Mouse (Mus musculus) kidney, adult 2 months (tissue): ENCODE results near the gene Zkscan1. TPM values are rescaled to one million over a fixed set of nuclear protein-coding genes. Genes with fewer than 3 reads are reported as not detected.
A peak's percentile ranks its signal among the peaks of the same experiment; 100 is the strongest.

Experiments
- DNase-seq: peaks from one replicate; pipeline ENCODE4 v3.0.0; 2021
- H3K27ac ChIP-seq: fragments of 200-500 bp; 2 replicates; pipeline ENCODE4 v1.5.1; 2012; ENCODE audit warnings: low read depth, low read length, control low read depth, inconsistent platforms; ENCODE audit not compliant: insufficient read depth
- H3K27me3 ChIP-seq: fragments of 200-500 bp; replicated peaks from 2 replicates; pipeline ENCODE4 v1.6.1; 2012; ENCODE audit warnings: mild to moderate bottlenecking, moderate library complexity, low read length, inconsistent platforms; ENCODE audit not compliant: control insufficient read depth, insufficient read depth
- H3K36me3 ChIP-seq: fragments of 200-500 bp; 2 replicates; pipeline ENCODE4 v1.6.1; 2012; ENCODE audit warnings: mild to moderate bottlenecking, moderate library complexity, low read length, inconsistent platforms; ENCODE audit not compliant: control insufficient read depth, insufficient read depth
- H3K4me1 ChIP-seq: fragments of 200-500 bp; 2 replicates; pipeline ENCODE4 v1.6.1; 2011; ENCODE audit warnings: low read length; ENCODE audit not compliant: control insufficient read depth, insufficient read depth
- H3K4me3 ChIP-seq: fragments of 200-500 bp; 2 replicates; pipeline ENCODE4 v1.5.1; 2011; ENCODE audit warnings: mild to moderate bottlenecking, low read depth, low read length, control low read depth; ENCODE audit not compliant: insufficient read depth
- CTCF ChIP-seq: fragments of 200-500 bp; conservative IDR thresholded peaks from 2 replicates; pipeline ENCODE4 v1.5.1; 2011; ENCODE audit warnings: low read depth, mild to moderate bottlenecking, control low read depth, low read length, moderate library complexity, mixed read lengths; ENCODE audit not compliant: insufficient read depth, insufficient read length
- POLR2A ChIP-seq: fragments of 200-500 bp; IDR thresholded peaks from one replicate; pipeline ENCODE4 v1.6.1; 2011; ENCODE audit warnings: low read depth, low read length, control low read depth
- WGBS: fragments of 180-500 bp; shearing (Covaris S2); methylation state at CpG from one replicate; pipeline ENCODE4 v1.1.7; 2018; 5-methylcytosine and 5-hydroxymethylcytosine counted together
- polyA plus RNA-seq: library from polyadenylated mRNA; depleted of rRNA; stranded (reverse); fragments of >200 nt; gene quantifications from 2 replicates; pipeline ENCODE4 v1.2.3, GENCODE M21; 2012

Zkscan1 gene
- polyA plus RNA-seq, 1 experiment, result 10.2 TPM

DNA sequence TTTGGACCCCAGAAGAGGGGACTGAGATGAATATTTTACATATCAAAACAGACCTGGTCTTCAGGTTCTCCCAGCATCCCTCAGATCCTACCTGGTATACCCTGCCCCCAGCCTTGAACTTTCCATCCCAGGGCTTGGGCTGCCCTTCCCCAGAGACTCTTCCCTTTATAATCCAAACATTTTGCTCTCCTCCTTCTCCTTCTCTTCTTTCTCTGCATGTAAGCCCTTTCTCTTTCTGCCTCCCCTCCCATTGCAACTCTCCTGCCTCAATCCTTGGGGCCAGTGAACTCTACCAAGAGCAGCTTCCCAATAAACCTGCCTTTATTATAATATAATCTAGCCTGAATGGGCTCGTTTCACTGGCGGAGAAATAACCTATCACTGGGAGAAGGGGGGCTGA is 948 bp upstream of the Zkscan1 start:
- Histone ChIP-seq H3K27ac (peak overlapping the region; percentile 16), H3K36me3 (no peaks in the 10 kb centered on the region), H3K27me3 (no peaks in the 10 kb centered on the region), H3K4me3 (no peak overlapping the region), H3K4me1 (peaks cover 21% of the 10 kb centered on the region)
- no peak for DNase-seq
- whole genome bisulfite sequencing, result 89% methylated on average over 2 of the region's 2 CpGs
- no peak for TF ChIP-seq POLR2A
- TF ChIP-seq CTCF, result no peak

DNA sequence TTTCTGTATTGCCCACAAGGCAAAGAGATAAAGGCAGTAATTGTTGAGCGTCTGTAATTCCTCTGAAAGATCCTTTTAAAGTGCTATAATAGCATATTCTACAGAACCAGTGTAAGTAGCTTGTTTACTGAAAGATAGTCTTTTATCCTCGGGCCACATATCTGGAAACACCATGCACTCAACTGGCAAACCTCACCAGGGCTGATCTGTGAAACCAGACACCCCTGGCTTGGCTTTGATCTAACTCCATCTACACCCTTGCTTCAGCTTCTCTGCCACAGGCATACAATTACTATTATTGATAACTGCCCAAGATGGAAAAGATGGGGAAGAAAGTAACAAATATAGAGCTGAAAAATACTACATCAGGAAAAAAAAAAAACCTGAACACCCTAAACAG is 377 bp upstream of the Zkscan1 start:
- Histone ChIP-seq H3K4me3 (peak overlapping the region; percentile 69; the same call in 1 of the 2 replicates), H3K27ac (no peak overlapping the region), H3K27me3 (no peaks in the 10 kb centered on the region), H3K36me3 (no peaks in the 10 kb centered on the region), H3K4me1 (peaks cover 21% of the 10 kb centered on the region)
- no peak for TF ChIP-seq CTCF
- 63% methylated on average over 2 of the region's 2 CpGs for WGBS
- no peak for DNase-seq

- under 1% methylated on average over 18 of the region's 18 CpGs for WGBS
- Histone ChIP-seq H3K27ac (peak overlapping the region; percentile 87), H3K4me3 (peak overlapping the region; percentile 69), H3K36me3 (no peaks in the 10 kb centered on the region), H3K4me1 (peaks cover 18% of the 10 kb centered on the region), H3K27me3 (no peaks in the 10 kb centered on the region)
- no peak for TF ChIP-seq CTCF
- no peak for TF ChIP-seq POLR2A
- DNase-seq, result peak; percentile 38
Measured at GRCm38 (mm10) chr5:138085421-138085911, 582 bp downstream of the Zkscan1 start.

DNA sequence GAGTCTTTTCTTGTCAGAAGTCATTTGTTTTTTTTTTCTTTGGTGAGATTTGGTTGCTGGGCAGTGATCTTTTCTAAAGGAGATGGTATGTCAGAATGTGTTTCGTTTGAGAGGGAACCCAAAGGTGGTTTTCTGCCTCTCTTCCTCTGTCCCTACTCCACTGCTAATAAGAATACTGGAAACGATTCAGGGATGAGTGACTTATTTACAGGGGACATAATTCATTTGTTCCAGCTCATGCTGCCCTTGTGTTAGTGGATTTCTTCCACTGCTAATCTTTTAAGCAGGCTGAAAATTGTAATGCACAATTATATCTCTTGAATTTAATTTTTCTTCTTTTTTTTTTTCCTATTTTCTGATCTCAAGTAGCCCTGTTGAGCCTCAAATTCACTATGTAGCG is 2.0 kb downstream of the Zkscan1 start:
- H3K27me3 ChIP-seq, result no peaks in the 10 kb centered on the region
- 42% methylated on average over 3 of the region's 3 CpGs for WGBS
- TF ChIP-seq CTCF, result no peak
- peak; percentile 12 for TF ChIP-seq POLR2A
- H3K27ac ChIP-seq, result peak overlapping the region; percentile 83
- peaks cover 18% of the 10 kb centered on the region for H3K4me1 ChIP-seq
- no peak overlapping the region for H3K4me3 ChIP-seq
- H3K36me3 ChIP-seq, result no peaks in the 10 kb centered on the region
- peak; percentile 79 for DNase-seq

DNA sequence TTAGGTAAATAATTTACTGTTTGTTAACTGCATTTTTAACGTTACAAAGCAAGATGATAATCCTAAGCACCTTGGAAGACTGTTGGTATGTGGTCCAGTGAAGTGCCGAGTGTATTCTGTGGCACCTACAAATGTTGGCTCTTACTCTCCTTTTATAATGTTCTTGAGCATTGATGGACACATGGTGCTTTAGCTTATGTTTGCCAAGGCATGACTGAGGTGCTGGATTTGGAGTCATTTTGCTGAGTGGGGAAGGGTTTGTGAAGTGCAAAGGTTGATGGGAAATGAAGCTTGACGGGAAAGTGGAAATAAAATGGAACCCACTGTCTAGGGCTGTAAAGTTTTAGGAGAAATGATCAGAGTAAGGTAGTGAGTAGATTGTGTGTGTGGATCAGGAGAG is 3.5 kb downstream of the Zkscan1 start:
- WGBS, result 26% methylated on average over 3 of the region's 3 CpGs
- TF ChIP-seq CTCF (no peak), POLR2A (no peak)
- H3K27ac ChIP-seq, result peak overlapping the region; percentile 100

GRCm38 (mm10) chr5:138089108-138089551 is 4.2 kb downstream of the Zkscan1 start:
- peaks cover under 1% of the 10 kb centered on the region for H3K36me3 ChIP-seq
- peak overlapping the region; percentile 45 for H3K4me3 ChIP-seq
- no peaks in the 10 kb centered on the region for H3K27me3 ChIP-seq
- 35% methylated on average over 6 of the region's 6 CpGs for WGBS
- peaks cover 15% of the 10 kb centered on the region for H3K4me1 ChIP-seq
- DNase-seq, result peak; percentile 92
- H3K27ac ChIP-seq, result peak overlapping the region; percentile 100
- TF ChIP-seq POLR2A (no peak), CTCF (0 out of 2 replicates have a peak, but pooled peaks have one; percentile 1)

More for the DNA sequence above, 3.5 kb downstream of the Zkscan1 start:
- peak; percentile 86 for DNase-seq
- Histone ChIP-seq H3K27me3 (no peaks in the 10 kb centered on the region), H3K4me3 (no peak overlapping the region), H3K4me1 (peaks cover 18% of the 10 kb centered on the region), H3K36me3 (no peaks in the 10 kb centered on the region)

GRCm38 (mm10) chr5:138090271-138090670 is 5.4 kb downstream of the Zkscan1 start:
- peaks cover 4% of the 10 kb centered on the region for H3K36me3 ChIP-seq
- peaks cover 15% of the 10 kb centered on the region for H3K4me1 ChIP-seq
- no peak overlapping the region for H3K4me3 ChIP-seq
- peak; percentile 37 for DNase-seq
- peak; percentile 48 for TF ChIP-seq CTCF
- no peak for TF ChIP-seq POLR2A
- no peak overlapping the region; the same call in 1 of the 2 replicates for H3K27ac ChIP-seq
- H3K27me3 ChIP-seq, result no peaks in the 10 kb centered on the region
- 54% methylated on average over 3 of the region's 3 CpGs for WGBS

GRCm38 (mm10) chr5:138090737-138091136 is 5.9 kb downstream of the Zkscan1 start:
- Histone ChIP-seq H3K27ac (no peak overlapping the region), H3K36me3 (peaks cover 6% of the 10 kb centered on the region), H3K27me3 (no peaks in the 10 kb centered on the region), H3K4me1 (peaks cover 15% of the 10 kb centered on the region), H3K4me3 (no peak overlapping the region)
- TF ChIP-seq POLR2A, result no peak
- TF ChIP-seq CTCF, result no peak
- DNase-seq, result no peak
- 72% methylated on average over 5 of the region's 5 CpGs for WGBS
